Mouse (Mus musculus) ES-E14 (cell line): Measurements from ENCODE around the gene Cradd. TPM values are rescaled to one million over a fixed set of nuclear protein-coding genes. Genes with fewer than 3 reads are reported as not detected.
A peak's percentile ranks its signal among the peaks of the same experiment; 100 is the strongest.

Source experiments
- DNase-seq: peaks from one replicate; pipeline ENCODE4 v3.0.0-alpha.2; 2013; ENCODE audit warnings: low read depth, low spot score
- H3K27ac ChIP-seq: 2 replicates; pipeline ENCODE4 v1.5.1; 2012; ENCODE audit warnings: low read depth, mild to moderate bottlenecking, low read length, moderate library complexity, mixed read lengths; ENCODE audit not compliant: poor library complexity, insufficient read depth, severe bottlenecking
- H3K36me3 ChIP-seq: 2 replicates; pipeline ENCODE4 v1.6.1; 2012; ENCODE audit warnings: mild to moderate bottlenecking, low read length, moderate library complexity, mixed read lengths; ENCODE audit not compliant: control insufficient read depth, poor library complexity, insufficient read depth, severe bottlenecking
- H3K4me1 ChIP-seq, 2 experiments: fragments of 150-350 bp in 1 of 2; sonication (generic) in 1 of 2; 2 replicates each; pipeline ENCODE4 v1.6.1; 2012; ENCODE audit warnings: low read length in 2 of 2, mild to moderate bottlenecking in 1 of 2, mixed read lengths in 1 of 2; ENCODE audit not compliant: control insufficient read depth in 2 of 2, insufficient read depth in 2 of 2, poor library complexity in 1 of 2
- H3K4me3 ChIP-seq, 2 experiments: fragments of 150-350 bp in 1 of 2; sonication (generic) in 1 of 2; 2 replicates each; pipeline ENCODE4 v1.5.1; 2012; ENCODE audit warnings: low read length in 2 of 2, low read depth in 1 of 2, mild to moderate bottlenecking in 1 of 2, mixed read lengths in 1 of 2; ENCODE audit not compliant: insufficient read depth in 1 of 2, poor library complexity in 1 of 2, severe bottlenecking in 1 of 2
- H3K9ac ChIP-seq: 2 replicates; pipeline ENCODE4 v1.6.1; 2012; ENCODE audit warnings: low read depth, mild to moderate bottlenecking, low read length, mixed read lengths; ENCODE audit not compliant: poor library complexity, insufficient read depth, severe bottlenecking
- H3K9me3 ChIP-seq: fragments of 150-350 bp; sonication (generic); 2 replicates; pipeline ENCODE4 v1.6.1; 2012; ENCODE audit warnings: low read depth, mild to moderate bottlenecking, low read length; ENCODE audit not compliant: control insufficient read depth, insufficient read depth
- CHD2 ChIP-seq: IDR thresholded peaks from 2 replicates; pipeline ENCODE4 v1.6.1; 2014; ENCODE audit warnings: mild to moderate bottlenecking, low read depth, low read length, inconsistent platforms
- HCFC1 ChIP-seq: IDR thresholded peaks from 2 replicates; pipeline ENCODE4 v1.6.1; 2012; ENCODE audit warnings: low read length, inconsistent platforms, borderline replicate concordance; ENCODE audit not compliant: insufficient read depth
- MAFK ChIP-seq: IDR thresholded peaks from 2 replicates; pipeline ENCODE4 v1.6.1; 2014; ENCODE audit warnings: mild to moderate bottlenecking, low read depth, low read length, inconsistent platforms; ENCODE audit not compliant: insufficient read depth
- ZC3H11A ChIP-seq: IDR thresholded peaks from 2 replicates; pipeline ENCODE4 v1.6.1; 2012; ENCODE audit warnings: low read depth, mild to moderate bottlenecking, inconsistent platforms, low read length, borderline replicate concordance
- ZNF384 ChIP-seq: IDR thresholded peaks from 2 replicates; pipeline ENCODE4 v1.6.1; 2012; ENCODE audit warnings: low read depth, low read length, inconsistent platforms
- in situ Hi-C, 2 experiments: fragments of 600-800 bp; cut with MboI; formaldehyde crosslinking; loops; one replicate each; pipeline ENCODE4 v1.15.1; 2025; ENCODE audit warnings: low sequenced_read_pairs in 2 of 2, inconsistent platforms in 1 of 2; ENCODE audit not compliant: unreplicated experiment in 2 of 2
- total RNA-seq: library from RNA; depleted of rRNA; stranded (reverse); fragments of 300-350 nt; gene quantifications from 2 replicates; pipeline ENCODE4 v1.2.3, GENCODE M21; 2012

Gene Cradd
- total RNA-seq, 1 experiment: 8.4 TPM

DNA sequence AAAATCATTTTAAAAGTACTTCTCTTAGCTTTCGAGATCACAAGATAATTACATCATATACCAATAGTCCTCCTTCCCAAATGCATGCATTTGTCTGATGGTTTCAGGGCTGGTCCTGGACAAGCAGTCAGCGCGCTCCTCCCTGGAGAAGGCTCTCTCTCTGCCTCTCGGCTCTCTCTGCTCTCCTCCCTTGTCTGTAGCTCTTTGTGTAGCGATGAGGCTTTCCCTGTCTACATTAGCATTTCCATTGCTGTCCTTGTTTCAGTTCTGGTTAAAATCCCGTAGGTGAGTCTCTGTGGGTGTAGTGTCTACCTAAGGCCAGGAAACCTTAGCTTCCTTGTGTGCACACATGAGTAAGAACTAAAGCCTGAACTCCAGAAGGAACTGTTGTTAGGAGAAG, 30.1 kb upstream of the Cradd start:
- no peaks in the 10 kb centered on the region for H3K36me3 ChIP-seq
- no peak overlapping the region for H3K9ac ChIP-seq
- H3K27ac ChIP-seq: peak overlapping the region; percentile 87; the same call in 1 of the 2 replicates
- peak; percentile 51 for DNase-seq
- TF ChIP-seq MAFK (no peak), HCFC1 (no peak), ZNF384 (no peak), CHD2 (0 out of 2 replicates have a peak, but pooled peaks have one; percentile 15), ZC3H11A (no peak)
- peak overlapping the region in 1 of 2 experiments; percentile 5; a peak in 1 of 4 replicates for H3K4me3 ChIP-seq
- peaks cover 11 to 14% of the 10 kb centered on the region in 2 experiments; a peak in 3 of 4 replicates for H3K4me1 ChIP-seq
- in situ Hi-C loops: no loop called here
- H3K9me3 ChIP-seq: no peaks in the 10 kb centered on the region

- no peak for DNase-seq
- no peaks in the 10 kb centered on the region for H3K9me3 ChIP-seq
- no peak overlapping the region for H3K27ac ChIP-seq
- H3K9ac ChIP-seq: no peak overlapping the region
- H3K4me1 ChIP-seq: peaks cover 0 to 1% of the 10 kb centered on the region in 2 experiments; a peak in 2 of 4 replicates
- no peak overlapping the region for H3K4me3 ChIP-seq
- no peak for TF ChIP-seq ZC3H11A
- TF ChIP-seq CHD2: no peak
- no peak for TF ChIP-seq ZNF384
- TF ChIP-seq MAFK: no peak
- no peak for TF ChIP-seq HCFC1
- no peaks in the 10 kb centered on the region for H3K36me3 ChIP-seq
- in situ Hi-C loops: no loop called here
Measured at GRCm38 (mm10) chr10:95348457-95348856, 24.5 kb upstream of the Cradd start.

GRCm38 (mm10) chr10:95347776-95348175, 23.8 kb upstream of the Cradd start:
- no peak for DNase-seq
- no peak overlapping the region for H3K27ac ChIP-seq
- no peak overlapping the region for H3K4me3 ChIP-seq
- no peak overlapping the region for H3K9ac ChIP-seq
- no peak for TF ChIP-seq MAFK
- TF ChIP-seq ZNF384: no peak
- TF ChIP-seq CHD2: no peak
- no peak for TF ChIP-seq HCFC1
- no peak for TF ChIP-seq ZC3H11A
- H3K9me3 ChIP-seq: no peaks in the 10 kb centered on the region
- no peaks in the 10 kb centered on the region; a peak in 1 of 4 replicates for H3K4me1 ChIP-seq
- in situ Hi-C loops: no loop called here
- H3K36me3 ChIP-seq: no peaks in the 10 kb centered on the region

GRCm38 (mm10) chr10:95342833-95343590, 19.1 kb upstream of the Cradd start:
- TF ChIP-seq HCFC1 (no peak), ZNF384 (no peak), ZC3H11A (no peak), MAFK (no peak), CHD2 (no peak)
- in situ Hi-C loops: no loop called here
- H3K9ac ChIP-seq: no peak overlapping the region

More at GRCm38 (mm10) chr10:95342833-95343590, 19.1 kb upstream of the Cradd start:
- DNase-seq: no peak
- Histone ChIP-seq H3K9me3 (no peaks in the 10 kb centered on the region), H3K4me3 (no peak overlapping the region), H3K36me3 (no peaks in the 10 kb centered on the region), H3K27ac (no peak overlapping the region), H3K4me1 (no peaks in the 10 kb centered on the region; a peak in 1 of 4 replicates)
